Comparison of ENCODE assay signal across 8 mouse cellular contexts in the genomic region with DNA sequence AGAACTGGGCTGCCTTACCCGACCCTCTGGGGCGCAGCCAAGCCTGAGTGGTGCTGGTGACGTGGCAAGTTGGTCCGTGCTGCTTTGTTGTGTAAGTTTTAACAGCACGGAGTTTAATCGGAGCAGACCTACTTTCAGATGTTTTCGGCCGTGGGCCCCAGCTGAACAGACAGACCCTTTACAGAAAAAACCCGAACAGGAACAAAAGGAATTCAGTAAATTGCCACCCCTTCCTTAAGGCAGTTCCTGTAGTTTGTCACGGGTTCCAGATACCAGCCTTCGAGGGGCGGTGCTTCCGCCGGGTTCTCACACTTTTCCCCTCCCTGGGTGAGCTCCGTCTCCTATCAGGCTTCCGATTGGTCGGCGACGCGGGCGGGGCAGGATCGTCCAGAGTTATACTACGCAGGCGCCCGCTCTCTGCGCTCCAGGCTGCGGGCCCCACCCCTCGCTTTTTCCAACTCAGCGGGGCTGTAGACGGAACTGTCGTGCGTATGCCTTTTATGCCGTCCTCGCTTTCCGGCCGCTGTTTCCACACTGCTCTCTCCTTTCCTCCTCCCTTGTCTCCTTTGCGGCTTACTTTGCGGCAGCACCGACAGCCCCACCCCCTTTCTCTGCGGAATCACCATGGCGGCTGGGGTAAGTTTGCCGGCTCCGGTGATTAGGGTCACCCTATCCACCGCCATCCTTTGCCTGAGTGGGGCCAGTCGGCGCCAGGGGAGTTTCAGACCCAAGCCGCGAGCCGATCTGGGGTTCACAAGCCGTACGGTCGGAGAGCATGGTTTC. TPM values are rescaled to one million over a fixed set of nuclear protein-coding genes. Genes with fewer than 3 reads are reported as not detected.
DNase-seq lines count a peak whose midpoint lies in the region; ATAC-seq and TF ChIP-seq lines count a peak whose summit lies in the region.

TSS of gene Eef1g (plus strand) at position 452 of the 783 bp plus-strand sequence.

- H3K27me3 ChIP-seq in megakaryocyte, embryonic 14.5 days (replicated peaks) = no peaks in the 10 kb centered on the region

- TF ChIP-seq POLR2A in cortical plate, adult 2 months (IDR thresholded peaks at IDR 0.05; ENCODE audit: extremely low read depth, insufficient read depth, low read length) = peak; percentile 39; the same call in 1 of the 2 replicates

- peak; percentile 98 to 99 for DNase-seq in gastrocnemius, adult 8-10 months (ENCODE audit: low spot score in 2 of 2)
- peak; percentile 91 for DNase-seq in hindlimb bud, embryonic 11.5 days (ENCODE audit: extremely low spot score, low read depth, low spot score)
- peak; percentile 92 to 100 for DNase-seq in left cerebral cortex, adult 8-10 months (ENCODE audit: low spot score in 2 of 2)
- peak; percentile 99 to 100 for DNase-seq in right cerebral cortex, postnatal 10 days (ENCODE audit: low spot score in 2 of 2)
- DNase-seq in urinary bladder, postnatal 25 days (ENCODE audit: low spot score) = peak; percentile 90

- TF ChIP-seq CTCF in cortical plate, adult 2 months (IDR thresholded peaks at IDR 0.05; ENCODE audit: extremely low read depth, insufficient read depth, low read length) = no peak

- peak; percentile 98 for ATAC-seq in activated CD4-positive, CD25-positive, alpha-beta regulatory T cell, adult 4 months

- peaks cover 4% of the 10 kb centered on the region; the same call in 1 of the 2 replicates for H3K4me1 ChIP-seq in cortical plate, adult 2 months (ENCODE audit: control insufficient read depth, insufficient read depth, low read length)
- peaks cover 52% of the 10 kb centered on the region for H3K4me1 ChIP-seq in megakaryocyte, embryonic 14.5 days

- H3K36me3 ChIP-seq in megakaryocyte, embryonic 14.5 days (replicated peaks; ENCODE audit: low read length) = peaks cover 78% of the 10 kb centered on the region

- no peaks in the 10 kb centered on the region for H3K9me3 ChIP-seq in megakaryocyte, embryonic 14.5 days

- peak within 1 kb of the TSS; percentile 63 for H3K27ac ChIP-seq in cortical plate, adult 2 months (ENCODE audit: insufficient read depth, low read length)

- H3K4me3 ChIP-seq in cortical plate, adult 2 months (ENCODE audit: insufficient read depth, low read length) = peak within 1 kb of the TSS; percentile 62
- peak within 1 kb of the TSS; percentile 91 for H3K4me3 ChIP-seq in megakaryocyte, embryonic 14.5 days (replicated peaks)

RNA-seq across cellular contexts. Expression of gene Eef1g, which starts in this region (rescaled TPM):
- polyA plus RNA-seq in activated CD4-positive, CD25-positive, alpha-beta regulatory T cell, adult 4 months (2017; shearing (Covaris generic)) = 100 to 1,000 TPM; 589 to 842 TPM
- polyA plus RNA-seq in cortical plate, adult 2 months (2012; rRNA removed) = 286 and 289 TPM in 2 replicates
- total RNA-seq in gastrocnemius, adult 8-10 months (2022) = 100 to 1,000 TPM; 411 to 454 (median 425) TPM
- total RNA-seq in left cerebral cortex, adult 8-10 months (2022) = 100 to 1,000 TPM; 224 to 271 (median 243) TPM
- polyA plus RNA-seq in megakaryocyte, embryonic 14.5 days (2012; ENCODE audit: insufficient read depth, low replicate concordance) = 36.7 and 78.5 TPM in 2 replicates

Comparison
In these comparisons a context has a peak if more than half of its experiments do, and no peak if none do; other contexts are left out.
1. Peak in every context shown above with its lines: DNase-seq, ATAC-seq, H3K4me3 ChIP-seq and H3K27ac ChIP-seq.